Comparison of ENCODE assay signal across 16 mouse cellular contexts in genomic region chr13:59988393-59988965, GRCm38 (mm10).
"Had no signal": no experiment of that assay in that cellular context is flagged by ENCODE, and none has a peak within 500 bp of the region (broad histone marks: within the 10 kb centered on the region; RNA-seq: fewer than 3 reads in every experiment).

No protein-coding gene starts in this region.

- H3K36me3 ChIP-seq: lung, embryonic 15.5 days; midbrain, embryonic 12.5 days had no signal

- H3K27me3 ChIP-seq: midbrain, embryonic 12.5 days had no signal

- H3K27ac ChIP-seq: liver, embryonic 14.5 days; lung, embryonic 15.5 days; midbrain, embryonic 12.5 days had no signal

- ATAC-seq: intestine, embryonic 16.5 days; liver, postnatal 0 days; midbrain, embryonic 16.5 days had no signal

- H3K9ac ChIP-seq: liver, embryonic 14.5 days; liver, postnatal 0 days; lung, embryonic 15.5 days; midbrain, embryonic 12.5 days had no signal

- H3K9me3 ChIP-seq: lung, embryonic 15.5 days; midbrain, embryonic 12.5 days had no signal

- H3K4me1 ChIP-seq: lung, embryonic 15.5 days had no signal

- DNase-seq: kidney, adult 18-20 months; kidney, adult 9 months; kidney, postnatal 14 days; kidney, postnatal 4 days; liver, postnatal 0 days; lung, postnatal 10 days; lung, postnatal 4 days; thymus, adult 18-20 months; thymus, postnatal 36 days had no signal

- H3K4me2 ChIP-seq: liver, embryonic 11.5 days; lung, embryonic 15.5 days; midbrain, embryonic 12.5 days had no signal

- H3K4me3 ChIP-seq: lung, embryonic 15.5 days; midbrain, embryonic 12.5 days; myocyte had no signal
